In genomic region chr11:43549701-43550100, GRCm38 (mm10) we compare ENCODE assay signal across 9 mouse cellular contexts. TPM values are rescaled to one million over a fixed set of nuclear protein-coding genes. Genes with fewer than 3 reads are reported as not detected.
A peak's percentile ranks its signal among the peaks of the same experiment; 100 is the strongest.
DNase-seq lines count a peak whose midpoint lies in the region; ATAC-seq and TF ChIP-seq lines count a peak whose summit lies in the region.
"Had no signal": no experiment of that assay in that cellular context is flagged by ENCODE, and none has a peak within 500 bp of the region (broad histone marks: within the 10 kb centered on the region; RNA-seq: fewer than 3 reads in every experiment).

No protein-coding gene starts in this region.

- ATAC-seq in neural tube, embryonic 14.5 days (ENCODE audit: low read depth) = peak; percentile 16; the same call in 1 of the 2 replicates
- no peak for ATAC-seq in neural tube, embryonic 15.5 days (ENCODE audit: low FRiP score)
- ATAC-seq in monocyte, adult 5-6 weeks (replicated peaks; ENCODE audit: insufficient number of reproducible peaks, low FRiP score, low TSS enrichment, poor library complexity, severe bottlenecking) = no peak

- TF ChIP-seq CTCF in lung, adult 2 months (IDR thresholded peaks at IDR 0.05; ENCODE audit: insufficient read depth, low read length) = no peak

- H3K27me3 ChIP-seq in neural tube, embryonic 14.5 days (ENCODE audit: control insufficient read depth, insufficient read depth, low read length) = no peaks in the 10 kb centered on the region
- H3K27me3 ChIP-seq in neural tube, embryonic 15.5 days (replicated peaks) = no peaks in the 10 kb centered on the region

- no peak overlapping the region for H3K27ac ChIP-seq in neural tube, embryonic 14.5 days (ENCODE audit: low read depth, low read length)
- no peak overlapping the region for H3K27ac ChIP-seq in neural tube, embryonic 15.5 days (replicated peaks)

- no peak overlapping the region for H3K4me2 ChIP-seq in neural tube, embryonic 14.5 days (ENCODE audit: low read depth, low read length)
- H3K4me2 ChIP-seq in neural tube, embryonic 15.5 days = no peak overlapping the region

- WGBS in neural tube, embryonic 14.5 days = 61% methylated on average over 11 of the region's 11 CpGs
- WGBS in neural tube, embryonic 15.5 days = 60% methylated on average over 11 of the region's 11 CpGs
- 25% methylated on average over 11 of the region's 11 CpGs for WGBS in lung, adult 2 months

- no peaks in the 10 kb centered on the region for H3K9me3 ChIP-seq in neural tube, embryonic 14.5 days (ENCODE audit: control insufficient read depth, low read length)
- no peaks in the 10 kb centered on the region for H3K9me3 ChIP-seq in neural tube, embryonic 15.5 days (replicated peaks)

- no peak overlapping the region for H3K9ac ChIP-seq in neural tube, embryonic 14.5 days (replicated peaks; ENCODE audit: low read depth, low read length)
- H3K9ac ChIP-seq in neural tube, embryonic 15.5 days (replicated peaks) = no peak overlapping the region

- peaks cover 7% of the 10 kb centered on the region for H3K4me1 ChIP-seq in neural tube, embryonic 14.5 days (ENCODE audit: control insufficient read depth, insufficient read depth, low read length)
- H3K4me1 ChIP-seq in neural tube, embryonic 15.5 days = peaks cover 27% of the 10 kb centered on the region
- H3K4me1 ChIP-seq in lung, adult 2 months (ENCODE audit: control insufficient read depth, insufficient read depth, low read length) = peaks cover 16% of the 10 kb centered on the region

- DNase-seq in gastrocnemius, postnatal 10 days = peak; percentile 17
- peak; percentile 69 for DNase-seq in kidney, adult 18-20 months
- DNase-seq in lung, adult 2 months = peak; percentile 35
- no peak for DNase-seq in frontal cortex, adult 2 months (ENCODE audit: extremely low spot score in 1 of 2, low spot score in 1 of 2)
- no peak for DNase-seq in c-Kit-positive CD71-positive TER-119-positive erythroid progenitor cells, embryonic 14.5 days (ENCODE audit: low spot score)

- no peaks in the 10 kb centered on the region for H3K36me3 ChIP-seq in neural tube, embryonic 14.5 days (ENCODE audit: control insufficient read depth, insufficient read depth, low read length)
- no peaks in the 10 kb centered on the region for H3K36me3 ChIP-seq in neural tube, embryonic 15.5 days

- no peak for TF ChIP-seq POLR2A in lung, adult 2 months (IDR thresholded peaks at IDR 0.05; ENCODE audit: borderline replicate concordance, extremely low read depth, low read depth, low read length)

- no peak overlapping the region for H3K4me3 ChIP-seq in neural tube, embryonic 14.5 days (ENCODE audit: low read depth, low read length)
- no peak overlapping the region for H3K4me3 ChIP-seq in neural tube, embryonic 15.5 days (replicated peaks)
- no peak overlapping the region for H3K4me3 ChIP-seq in lung, adult 2 months (replicated peaks; ENCODE audit: extremely low read depth, low read depth, low read length)

RNA-seq across cellular contexts. Expression of gene Ccnjl, which starts 21.1 kb away (rescaled TPM):
- polyA plus RNA-seq in neural tube, embryonic 14.5 days (2014; fragmentation: Nextera tagmentation; extraction: Ambion mirVana) = 9.5 and 14.5 TPM in 2 replicates
- 11.0 and 14.2 TPM in 2 replicates for polyA plus RNA-seq in neural tube, embryonic 15.5 days (2015; fragmentation: Nextera tagmentation; extraction: Ambion mirVana)
- total RNA-seq in gastrocnemius, postnatal 10 days (2021) = 1 to 10 TPM; 1.0 to 1.3 TPM
- 3.7 and 3.8 TPM in 2 replicates for polyA plus RNA-seq in lung, adult 2 months (2012; rRNA removed)
- 1.5 and 2.2 TPM in 2 replicates for polyA plus RNA-seq in frontal cortex, adult 2 months (2012; rRNA removed)
- total RNA-seq in monocyte, adult 5-6 weeks (2017) = not detected in 3 replicates

RNA-seq across cellular contexts. Expression of gene 4933415A04Rik, which starts 37.1 kb away (rescaled TPM):
- 3.8 and 4.4 TPM in 2 replicates for polyA plus RNA-seq in neural tube, embryonic 14.5 days (2014; fragmentation: Nextera tagmentation; extraction: Ambion mirVana)
- polyA plus RNA-seq in neural tube, embryonic 15.5 days (2015; fragmentation: Nextera tagmentation; extraction: Ambion mirVana) = 2.7 and 3.5 TPM in 2 replicates
- under 1 TPM; 0.26 to 0.45 TPM for total RNA-seq in gastrocnemius, postnatal 10 days (2021)
- polyA plus RNA-seq in lung, adult 2 months (2012; rRNA removed) = 0.24 and 0.38 TPM in 2 replicates
- 0.32 and 0.59 TPM in 2 replicates for polyA plus RNA-seq in frontal cortex, adult 2 months (2012; rRNA removed)
- total RNA-seq in monocyte, adult 5-6 weeks (2017) = not detected in 3 replicates

RNA-seq across cellular contexts. Expression of gene Fabp6, which starts 51.6 kb away (rescaled TPM):
- polyA plus RNA-seq in neural tube, embryonic 14.5 days (2014; fragmentation: Nextera tagmentation; extraction: Ambion mirVana) = not detected in 2 replicates
- not detected in 2 replicates for polyA plus RNA-seq in neural tube, embryonic 15.5 days (2015; fragmentation: Nextera tagmentation; extraction: Ambion mirVana)
- not detected for total RNA-seq in gastrocnemius, postnatal 10 days (2021)
- polyA plus RNA-seq in lung, adult 2 months (2012; rRNA removed) = 0.34 TPM in 1 of 2 replicates, not detected in the other
- polyA plus RNA-seq in frontal cortex, adult 2 months (2012; rRNA removed) = not detected in 2 replicates
- total RNA-seq in monocyte, adult 5-6 weeks (2017) = not detected in 3 replicates
- polyA plus RNA-seq: neural tube, embryonic 11.5 days had no signal

Comparison
In these comparisons a context has a peak if more than half of its experiments do, and no peak if none do; other contexts are left out.
1. DNase-seq: peak in gastrocnemius, postnatal 10 days (single experiment), kidney, adult 18-20 months (single experiment) and lung, adult 2 months (single experiment); none in frontal cortex, adult 2 months (0 of 2) and c-Kit-positive CD71-positive TER-119-positive erythroid progenitor cells, embryonic 14.5 days (single experiment).